Mouse (Mus musculus): ENCODE measurements around the gene Ndrg3.
"Not testable (repeated sequence)": the region's sequence is repeated elsewhere in the genome, so short reads cannot be mapped to it uniquely, and the experiment has no call there.

- not testable (repeated sequence) for TF ChIP-seq GATA1 (IDR thresholded peaks at IDR 0.05; ENCODE audit: borderline replicate concordance, low read length); FLI1 (IDR thresholded peaks at IDR 0.05; ENCODE audit: low read length)
These were observed 72.7 kb downstream of the Ndrg3 start for GRCm38 (mm10) chr2:156919191-156919590.
